Mouse (Mus musculus) E14TG2a.4 (cell line): ENCODE measurements around the gene Zbtb8a.

Experiments used
- CTCF ChIP-seq: conservative IDR thresholded peaks from 2 replicates; pipeline ENCODE4 v1.5.1; 2014; ENCODE audit warnings: low read length
- NANOG ChIP-seq: IDR thresholded peaks from 2 replicates; pipeline ENCODE4 v1.6.1; 2014; ENCODE audit warnings: borderline replicate concordance, low read length, mixed read lengths

DNA sequence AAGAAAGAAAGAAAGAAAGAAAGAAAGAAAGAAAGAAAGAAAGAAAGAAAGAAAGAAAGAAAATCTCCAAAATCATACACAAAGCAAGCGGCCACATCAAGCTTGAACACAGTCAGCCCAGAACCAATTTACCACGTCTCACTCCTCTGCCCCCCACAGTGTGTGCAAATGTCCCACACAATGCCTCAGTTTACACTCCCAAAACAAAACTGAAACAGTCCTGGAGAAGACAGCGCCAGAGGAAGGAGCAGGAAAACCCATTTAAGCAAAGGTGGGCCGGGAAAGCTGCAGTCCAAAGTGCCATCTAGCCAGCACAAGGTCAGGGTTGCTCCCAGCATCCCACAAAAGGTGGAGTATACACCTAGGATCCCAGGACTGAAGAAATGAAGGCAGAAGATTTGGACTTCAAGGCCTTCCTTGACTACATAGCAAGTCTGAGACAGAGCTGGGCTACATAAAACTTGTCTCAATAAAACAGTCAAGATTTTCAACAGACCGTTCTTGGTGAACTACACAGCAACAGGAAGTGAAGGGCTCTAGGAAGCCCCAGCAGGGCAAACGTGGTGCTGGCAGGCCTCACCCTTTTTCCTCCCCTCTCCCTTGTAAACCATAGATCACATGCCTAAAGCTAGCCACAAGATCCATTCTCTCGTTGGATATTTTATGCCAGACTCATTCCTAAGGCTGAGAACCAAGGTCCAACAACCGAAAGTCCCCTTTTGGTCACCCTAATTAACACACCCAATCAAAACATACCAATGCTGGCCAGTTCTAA, 4.5 kb downstream of the Zbtb8a start:
- TF ChIP-seq CTCF (no peak), NANOG (no peak)
